Mouse (Mus musculus) lung, postnatal 0 days (tissue): ENCODE measurements at regions not wholly inside any gene's neighbourhood (a gene's known extent, or its start where the extent isn't known, plus 50 kb on each side); places are given as distances from the start of the nearest gene placed in this dataset.

Experiments
- ATAC-seq: fragments of 200-750 bp; cut with Nextera tagmentation; 2 replicates; pipeline ENCODE4 v1.8.0; 2017; ENCODE audit warnings: moderate library complexity
- DNase-seq: peaks from one replicate; pipeline ENCODE4 v3.0.0-alpha.2; 2016; ENCODE audit warnings: low spot score
- H3K27ac ChIP-seq: fragments of 300-500 bp; sonication (generic); 2 replicates; pipeline ENCODE4 v1.5.1; 2014; ENCODE audit warnings: antibody characterized with exemption, mild to moderate bottlenecking, low read length, mixed read lengths
- H3K27me3 ChIP-seq: fragments of 300-500 bp; sonication (generic); replicated peaks from 2 replicates; pipeline ENCODE4 v1.6.1; 2014; ENCODE audit warnings: low read length, mixed read lengths; ENCODE audit not compliant: insufficient read depth
- H3K36me3 ChIP-seq: fragments of 300-500 bp; sonication (generic); 2 replicates; pipeline ENCODE4 v1.6.1; 2014; ENCODE audit warnings: low read length, mixed read lengths; ENCODE audit not compliant: insufficient read depth
- H3K4me1 ChIP-seq: fragments of 300-500 bp; sonication (generic); 2 replicates; pipeline ENCODE4 v1.6.1; 2014; ENCODE audit warnings: antibody characterized with exemption, low read depth, low read length, mixed read lengths; ENCODE audit not compliant: insufficient read depth
- H3K4me2 ChIP-seq: fragments of 300-500 bp; sonication (generic); replicated peaks from 2 replicates; pipeline ENCODE4 v1.6.1; 2014; ENCODE audit warnings: low read depth, mild to moderate bottlenecking, low read length, moderate library complexity, mixed read lengths
- H3K4me3 ChIP-seq: fragments of 300-500 bp; sonication (generic); 2 replicates; pipeline ENCODE4 v1.5.1; 2014; ENCODE audit warnings: low read depth, low read length
- H3K9ac ChIP-seq: fragments of 300-500 bp; sonication (generic); replicated peaks from 2 replicates; pipeline ENCODE4 v1.6.1; 2014; ENCODE audit warnings: low read depth, mild to moderate bottlenecking
- H3K9me3 ChIP-seq: fragments of 300-500 bp; sonication (generic); 2 replicates; pipeline ENCODE4 v1.6.1; 2016; ENCODE audit warnings: low read length, mixed read lengths
- CTCF ChIP-seq: IDR thresholded peaks from 2 replicates; pipeline ENCODE4 v1.5.1; 2016; ENCODE audit warnings: antibody characterized with exemption, mild to moderate bottlenecking
- EP300 ChIP-seq: IDR thresholded peaks from 2 replicates; pipeline ENCODE4 v1.6.1; 2016; ENCODE audit warnings: antibody characterized with exemption, mild to moderate bottlenecking, control low read depth
- WGBS: fragments of 180-500 bp; shearing (Covaris S2); extraction: QIAGEN DNeasy Blood & Tissue Kit; methylation state at CpG from one replicate; pipeline ENCODE4 v1.1.7; 2014; 5-methylcytosine and 5-hydroxymethylcytosine counted together

GRCm38 (mm10) chr10:45850625-45851024 lies 273.0 kb downstream of the Hace1 start:
- H3K9me3 ChIP-seq, result no peaks in the 10 kb centered on the region
- no peaks in the 10 kb centered on the region for H3K27me3 ChIP-seq
- no peaks in the 10 kb centered on the region for H3K36me3 ChIP-seq
- TF ChIP-seq EP300, result no peak
- no peak for TF ChIP-seq CTCF
- H3K4me2 ChIP-seq, result no peak overlapping the region
- no peaks in the 10 kb centered on the region for H3K4me1 ChIP-seq
- 52% methylated on average over 6 of the region's 6 CpGs for WGBS
- H3K4me3 ChIP-seq, result no peak overlapping the region
- no peak overlapping the region for H3K27ac ChIP-seq
- ATAC-seq (no peak), DNase-seq (no peak)
- no peak overlapping the region for H3K9ac ChIP-seq

- Histone ChIP-seq H3K9me3 (no peaks in the 10 kb centered on the region), H3K27ac (no peak overlapping the region), H3K9ac (no peak overlapping the region), H3K4me3 (no peak overlapping the region), H3K4me1 (no peaks in the 10 kb centered on the region), H3K36me3 (no peaks in the 10 kb centered on the region), H3K4me2 (no peak overlapping the region), H3K27me3 (no peaks in the 10 kb centered on the region)
- no peak for ATAC-seq
- DNase-seq, result no peak
- TF ChIP-seq EP300 (no peak), CTCF (no peak)
- WGBS, result 59% methylated on average over 5 of the region's 5 CpGs
Observed at GRCm38 (mm10) chr10:45852688-45853087, 275.1 kb downstream of the Hace1 start.

DNA sequence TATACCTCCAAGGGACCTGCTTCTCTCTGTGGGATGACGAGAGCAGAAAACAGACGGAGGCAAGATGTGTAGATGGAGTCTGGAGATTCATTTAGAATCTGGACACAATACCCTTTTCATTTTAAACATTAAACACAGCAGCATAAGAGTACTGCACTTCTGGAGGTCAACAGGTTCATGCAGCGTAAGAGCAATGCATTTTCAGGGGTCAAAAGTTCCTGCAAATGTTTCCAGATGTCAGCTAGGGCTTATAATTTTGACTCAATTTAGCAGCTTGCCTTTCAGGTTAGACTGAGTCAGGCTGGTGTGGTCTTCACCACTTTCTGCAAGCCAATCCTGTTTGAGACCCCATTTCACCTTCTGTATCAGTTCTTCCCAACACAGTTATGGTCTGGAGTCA lies 277.9 kb downstream of the Hace1 start:
- no peak for ATAC-seq
- no peak overlapping the region for H3K9ac ChIP-seq
- TF ChIP-seq CTCF (no peak), EP300 (no peak)
- DNase-seq, result no peak
- no peaks in the 10 kb centered on the region for H3K36me3 ChIP-seq
- no peaks in the 10 kb centered on the region for H3K9me3 ChIP-seq
- H3K4me2 ChIP-seq, result no peak overlapping the region
- no peak overlapping the region for H3K27ac ChIP-seq
- no peak overlapping the region for H3K4me3 ChIP-seq
- 58% methylated on average over 3 of the region's 3 CpGs for WGBS
- H3K27me3 ChIP-seq, result no peaks in the 10 kb centered on the region
- no peaks in the 10 kb centered on the region for H3K4me1 ChIP-seq

DNA sequence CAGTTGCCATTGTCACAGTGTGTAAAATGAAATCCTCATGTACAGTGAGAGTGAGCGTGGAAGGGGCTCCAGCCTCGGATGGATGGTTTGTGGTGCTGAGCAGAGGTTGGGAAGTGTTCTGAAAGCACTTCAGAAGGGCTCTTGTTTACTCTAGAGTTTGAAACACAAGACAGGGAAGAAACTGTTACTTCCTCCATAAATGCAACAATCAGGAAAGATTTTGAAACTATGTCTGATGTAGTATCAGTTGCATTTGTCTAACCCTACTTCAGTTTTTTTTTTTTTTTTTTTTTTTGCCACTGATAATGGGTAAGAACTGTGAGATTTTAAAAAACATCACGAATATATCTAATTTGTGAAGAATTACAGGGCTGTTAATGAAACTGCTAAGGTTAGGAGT lies 281.5 kb downstream of the Hace1 start:
- TF ChIP-seq CTCF (no peak), EP300 (no peak)
- Histone ChIP-seq H3K9me3 (no peaks in the 10 kb centered on the region), H3K4me1 (no peaks in the 10 kb centered on the region), H3K4me2 (no peak overlapping the region), H3K4me3 (no peak overlapping the region), H3K36me3 (no peaks in the 10 kb centered on the region), H3K27ac (no peak overlapping the region), H3K9ac (no peak overlapping the region), H3K27me3 (no peaks in the 10 kb centered on the region)
- DNase-seq (no peak), ATAC-seq (no peak)
- 38% methylated on average over 3 of the region's 3 CpGs for WGBS

DNA sequence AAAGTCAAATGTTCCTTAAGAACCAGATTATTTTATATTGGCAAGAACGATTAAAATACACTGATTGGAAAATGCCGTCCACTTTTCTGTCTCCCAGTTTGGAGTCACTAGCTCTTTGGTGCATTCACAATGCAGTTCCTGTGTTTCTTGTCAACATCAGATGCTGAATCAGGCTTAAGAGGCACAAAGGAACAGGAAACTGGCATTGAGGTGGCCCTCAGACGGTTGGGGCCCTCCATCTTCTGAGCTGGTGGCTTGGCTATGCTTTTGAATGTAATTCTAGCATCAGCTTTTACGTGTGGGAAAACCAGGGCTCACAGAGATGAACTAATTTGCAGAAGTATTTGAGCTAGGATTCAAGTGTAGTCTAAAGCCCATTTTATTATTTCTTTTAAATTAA lies 282.3 kb downstream of the Hace1 start:
- 68% methylated on average over 4 of the region's 4 CpGs for WGBS

GRCm38 (mm10) chr10:45860696-45861095 lies 283.1 kb downstream of the Hace1 start:
- no peak overlapping the region for H3K4me3 ChIP-seq
- no peak for ATAC-seq
- H3K36me3 ChIP-seq, result no peaks in the 10 kb centered on the region
- H3K27me3 ChIP-seq, result no peaks in the 10 kb centered on the region
- no peak overlapping the region for H3K9ac ChIP-seq
- DNase-seq, result no peak
- 74% methylated on average over 4 of the region's 4 CpGs for WGBS
- no peaks in the 10 kb centered on the region for H3K4me1 ChIP-seq
- TF ChIP-seq CTCF (no peak), EP300 (no peak)
- H3K27ac ChIP-seq, result no peak overlapping the region
- no peaks in the 10 kb centered on the region for H3K9me3 ChIP-seq
- H3K4me2 ChIP-seq, result no peak overlapping the region

More for the DNA sequence above, 282.3 kb downstream of the Hace1 start:
- Histone ChIP-seq H3K27me3 (no peaks in the 10 kb centered on the region), H3K4me3 (no peak overlapping the region), H3K27ac (no peak overlapping the region), H3K36me3 (no peaks in the 10 kb centered on the region), H3K9me3 (no peaks in the 10 kb centered on the region), H3K4me2 (no peak overlapping the region), H3K9ac (no peak overlapping the region), H3K4me1 (no peaks in the 10 kb centered on the region)
- ATAC-seq, result no peak
- no peak for TF ChIP-seq CTCF
- no peak for DNase-seq

DNA sequence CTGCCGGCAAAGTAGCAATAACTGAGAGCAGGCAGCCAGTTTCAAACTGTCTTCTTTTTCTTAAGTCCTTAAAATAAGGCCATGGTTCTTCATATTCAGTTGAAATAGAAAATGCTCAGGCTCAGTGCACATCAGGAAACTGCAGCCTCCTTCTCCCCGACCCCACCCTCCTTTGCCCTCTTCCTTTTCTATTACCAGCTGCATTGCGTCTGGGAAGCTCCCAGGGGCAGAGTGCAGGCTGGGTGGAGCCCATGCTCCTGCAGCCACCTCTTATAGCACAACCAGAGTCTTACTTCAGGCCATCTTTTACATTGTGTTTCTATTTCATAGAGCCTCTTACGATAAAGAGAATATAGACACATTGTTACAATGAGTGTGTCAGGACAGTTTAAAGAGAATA lies 288.2 kb downstream of the Hace1 start:
- ATAC-seq (no peak), DNase-seq (no peak)
- Histone ChIP-seq H3K27ac (no peak overlapping the region), H3K4me2 (no peak overlapping the region), H3K27me3 (no peaks in the 10 kb centered on the region), H3K36me3 (no peaks in the 10 kb centered on the region), H3K9me3 (no peaks in the 10 kb centered on the region), H3K9ac (no peak overlapping the region), H3K4me1 (no peaks in the 10 kb centered on the region), H3K4me3 (no peak overlapping the region)
- WGBS, result 42% methylated on average over 4 of the region's 4 CpGs
- TF ChIP-seq CTCF (no peak), EP300 (no peak)
